Mouse (Mus musculus) heart, embryonic 14.5 days (tissue): ENCODE data around the gene Nav1. TPM values are rescaled to one million over a fixed set of nuclear protein-coding genes. Genes with fewer than 3 reads are reported as not detected.
A peak's percentile ranks its signal among the peaks of the same experiment; 100 is the strongest.

Experiments used
- ATAC-seq: fragments of 200-750 bp; cut with Nextera tagmentation; 2 replicates; pipeline ENCODE4 v1.8.0; 2017; ENCODE audit warnings: low read depth, moderate TSS enrichment; ENCODE audit not compliant: insufficient number of reproducible peaks, insufficient read depth, low FRiP score
- H3K27ac ChIP-seq, 2 experiments: fragments of 200-500 bp in 1 of 2; fragments of 300-500 bp in 1 of 2; sonication (generic) in 1 of 2; replicated peaks in 1 of 2; 2 replicates each; pipeline ENCODE4 v1.5.1; 2012 to 2014; ENCODE audit warnings: low read depth in 2 of 2, low read length in 2 of 2, control low read depth in 1 of 2, mild to moderate bottlenecking in 1 of 2, mixed read lengths in 1 of 2; ENCODE audit not compliant: control insufficient read depth in 1 of 2, insufficient read depth in 1 of 2
- H3K27me3 ChIP-seq: fragments of 300-500 bp; sonication (generic); 2 replicates; pipeline ENCODE4 v1.6.1; 2014; ENCODE audit warnings: mild to moderate bottlenecking, low read length, control low read depth; ENCODE audit not compliant: control insufficient read depth, insufficient read depth
- H3K36me3 ChIP-seq: fragments of 300-500 bp; sonication (generic); 2 replicates; pipeline ENCODE4 v1.6.1; 2014; ENCODE audit warnings: mild to moderate bottlenecking, control low read depth, low read length, mixed read lengths; ENCODE audit not compliant: control insufficient read depth, insufficient read depth
- H3K4me1 ChIP-seq, 2 experiments: fragments of 200-500 bp in 1 of 2; fragments of 300-500 bp in 1 of 2; sonication (generic) in 1 of 2; 2 replicates each; pipeline ENCODE4 v1.6.1; 2012 to 2014; ENCODE audit warnings: low read length in 2 of 2, control low read depth in 1 of 2, mixed read lengths in 1 of 2; ENCODE audit not compliant: control insufficient read depth in 2 of 2, insufficient read depth in 2 of 2
- H3K4me2 ChIP-seq: fragments of 300-500 bp; sonication (generic); 2 replicates; pipeline ENCODE4 v1.6.1; 2014; ENCODE audit warnings: mild to moderate bottlenecking, low read length
- H3K4me3 ChIP-seq, 2 experiments: fragments of 200-500 bp in 1 of 2; fragments of 300-500 bp in 1 of 2; sonication (generic) in 1 of 2; 2 replicates each; pipeline ENCODE4 v1.5.1; 2012 to 2014; ENCODE audit warnings: low read length in 2 of 2, mild to moderate bottlenecking in 2 of 2, control low read depth in 1 of 2, low read depth in 1 of 2, moderate library complexity in 1 of 2; ENCODE audit not compliant: control insufficient read depth in 1 of 2, insufficient read depth in 1 of 2
- H3K9ac ChIP-seq: fragments of 300-500 bp; sonication (generic); 2 replicates; pipeline ENCODE4 v1.6.1; 2014; ENCODE audit warnings: mild to moderate bottlenecking, low read length
- H3K9me3 ChIP-seq: fragments of 300-500 bp; sonication (generic); 2 replicates; pipeline ENCODE4 v1.6.1; 2016; ENCODE audit warnings: low read length, control low read depth; ENCODE audit not compliant: control insufficient read depth
- WGBS: fragments of 180-500 bp; shearing (Covaris S2); extraction: QIAGEN DNeasy Blood & Tissue Kit; methylation state at CpG from one replicate; pipeline ENCODE4 v1.1.7; 2014; 5-methylcytosine and 5-hydroxymethylcytosine counted together
- polyA plus RNA-seq: library from polyadenylated mRNA; unstranded; fragments of >200 nt; fragmentation: Nextera tagmentation; extraction: Ambion mirVana; gene quantifications from 2 replicates; pipeline ENCODE4 v1.2.1, GENCODE M21; 2014

Gene Nav1
- polyA plus RNA-seq, 1 experiment from 2014 or later, result 28.0 TPM

DNA sequence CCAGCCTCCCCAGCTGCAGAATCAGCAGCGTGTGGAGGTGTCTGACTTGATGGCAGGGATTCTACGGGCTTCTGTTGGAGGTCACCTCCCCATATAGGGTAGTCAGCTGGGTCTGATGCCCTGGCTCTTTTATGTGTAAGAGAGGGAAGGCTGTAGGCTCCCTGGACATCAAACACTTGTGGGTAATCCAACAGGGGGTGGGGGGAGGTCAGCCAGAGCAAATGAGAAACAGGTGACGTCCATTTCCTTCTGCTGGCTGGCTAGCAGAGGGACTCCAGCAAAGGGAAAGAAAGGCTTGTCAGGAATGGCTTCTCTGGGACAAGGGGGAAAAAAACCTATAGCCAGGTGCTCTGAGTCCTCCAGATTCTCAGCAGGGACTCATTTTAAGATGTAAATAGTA lies 28.0 kb downstream of the Nav1 start:
- 26% methylated on average over 3 of the region's 3 CpGs for WGBS
- Histone ChIP-seq H3K4me3 (no peak overlapping the region), H3K9ac (no peak overlapping the region), H3K4me1 (peaks cover 49 to 66% of the 10 kb centered on the region in 2 experiments), H3K4me2 (no peak overlapping the region), H3K27me3 (no peaks in the 10 kb centered on the region), H3K9me3 (no peaks in the 10 kb centered on the region), H3K27ac (no peak overlapping the region), H3K36me3 (peaks cover 8% of the 10 kb centered on the region; the same call in 1 of the 2 replicates)
- no peak for ATAC-seq

DNA sequence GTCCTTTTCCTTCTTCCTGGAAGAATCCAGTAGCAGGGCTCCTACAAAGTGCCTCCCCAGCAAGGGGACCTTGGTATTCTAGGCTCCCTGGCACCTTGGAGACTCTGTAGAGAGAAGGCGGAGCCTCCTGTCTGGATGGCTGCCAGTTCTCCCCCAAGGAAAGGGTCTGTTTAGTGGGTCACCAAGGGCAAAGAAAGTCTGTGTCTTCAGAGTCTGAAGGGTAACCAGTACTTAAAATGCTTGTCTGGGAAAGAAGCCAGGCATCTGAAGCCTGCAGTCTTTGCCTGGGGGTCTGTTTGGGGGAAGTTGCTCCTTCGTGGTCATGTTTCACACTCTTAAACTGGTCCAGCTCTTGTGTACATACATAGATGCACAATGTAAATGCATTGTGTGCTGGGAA lies 29.3 kb downstream of the Nav1 start:
- H3K4me2 ChIP-seq, result no peak overlapping the region
- no peak overlapping the region for H3K4me3 ChIP-seq
- H3K27ac ChIP-seq, result 0 out of 4 replicates have a peak overlapping the region, but pooled peaks of 1 of the 2 experiments have one; percentile 30
- H3K4me1 ChIP-seq, result peaks cover 42 to 54% of the 10 kb centered on the region in 2 experiments
- H3K9me3 ChIP-seq, result no peaks in the 10 kb centered on the region
- no peaks in the 10 kb centered on the region for H3K27me3 ChIP-seq
- no peak overlapping the region for H3K9ac ChIP-seq
- 33% methylated on average over 2 of the region's 2 CpGs for WGBS
- H3K36me3 ChIP-seq, result peaks cover 20% of the 10 kb centered on the region
- no peak for ATAC-seq

DNA sequence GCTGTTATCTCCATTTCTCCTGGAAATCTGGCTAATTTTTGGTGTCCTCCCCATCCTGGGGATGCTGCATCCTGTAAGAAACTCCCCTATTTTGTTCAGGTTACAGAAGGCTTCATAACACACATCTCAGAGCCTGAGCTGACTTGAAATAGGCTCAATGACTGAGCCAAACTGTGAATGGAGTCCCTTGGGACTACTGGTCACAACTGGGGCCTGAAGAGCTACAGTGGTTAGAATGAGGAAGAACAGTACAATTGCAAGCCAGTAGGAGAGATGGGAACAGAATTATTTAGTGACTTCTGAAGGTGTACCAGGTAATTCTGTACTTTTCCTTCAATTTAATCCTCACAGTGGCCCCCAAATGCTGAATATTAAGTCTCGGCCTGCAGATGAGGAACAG lies 31.7 kb downstream of the Nav1 start:
- Histone ChIP-seq H3K27ac (no peak overlapping the region), H3K9me3 (no peaks in the 10 kb centered on the region), H3K4me1 (peaks cover 28 to 38% of the 10 kb centered on the region in 2 experiments), H3K36me3 (peaks cover 16% of the 10 kb centered on the region), H3K9ac (no peak overlapping the region), H3K27me3 (no peaks in the 10 kb centered on the region), H3K4me2 (no peak overlapping the region), H3K4me3 (no peak overlapping the region)
- WGBS, result 97% methylated on average over 1 of the region's 1 CpGs
- ATAC-seq, result no peak

DNA sequence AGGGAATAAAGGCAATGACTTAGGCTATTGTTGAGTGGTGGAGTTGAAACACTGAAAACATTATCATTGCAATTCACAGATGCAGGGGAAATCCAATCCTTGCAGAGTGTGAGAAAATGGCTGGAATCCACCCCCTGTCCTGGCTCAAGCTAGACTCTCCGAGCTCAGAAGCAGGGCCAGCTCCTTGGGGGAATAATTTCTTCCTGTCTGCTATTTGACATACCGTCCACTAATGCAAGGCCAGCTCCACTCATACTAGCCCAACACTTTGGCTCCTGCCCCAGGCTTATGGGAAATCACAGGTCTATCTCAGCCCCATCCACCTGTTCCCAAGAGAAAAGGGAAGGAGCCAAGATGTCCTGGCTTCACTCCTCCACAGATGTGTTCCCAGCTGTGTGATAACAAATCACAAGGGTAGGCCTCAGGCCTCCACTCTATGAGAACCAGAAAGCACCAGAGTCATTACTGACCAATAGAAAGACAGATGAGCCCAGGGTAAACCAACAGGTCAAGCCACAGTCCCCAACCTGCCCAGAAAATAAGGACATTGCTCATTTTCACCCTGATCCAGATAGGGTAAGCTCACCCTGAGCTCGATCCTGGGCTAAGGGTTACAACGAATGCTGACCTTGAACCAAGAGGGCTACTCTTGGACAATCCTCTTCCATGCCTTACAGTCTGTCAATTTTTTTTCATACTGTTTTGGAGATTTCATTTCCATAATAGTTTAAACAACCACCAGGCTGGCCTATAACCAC lies 32.5 kb downstream of the Nav1 start:
- H3K9me3 ChIP-seq, result no peaks in the 10 kb centered on the region
- no peak overlapping the region for H3K27ac ChIP-seq
- no peaks in the 10 kb centered on the region for H3K27me3 ChIP-seq
- no peak overlapping the region for H3K4me3 ChIP-seq
- H3K9ac ChIP-seq, result no peak overlapping the region
- H3K4me2 ChIP-seq, result no peak overlapping the region
- H3K4me1 ChIP-seq, result peaks cover 23 to 36% of the 10 kb centered on the region in 2 experiments
- WGBS, result 76% methylated on average over 4 of the region's 4 CpGs
- no peak for ATAC-seq
- peaks cover 15% of the 10 kb centered on the region for H3K36me3 ChIP-seq

DNA sequence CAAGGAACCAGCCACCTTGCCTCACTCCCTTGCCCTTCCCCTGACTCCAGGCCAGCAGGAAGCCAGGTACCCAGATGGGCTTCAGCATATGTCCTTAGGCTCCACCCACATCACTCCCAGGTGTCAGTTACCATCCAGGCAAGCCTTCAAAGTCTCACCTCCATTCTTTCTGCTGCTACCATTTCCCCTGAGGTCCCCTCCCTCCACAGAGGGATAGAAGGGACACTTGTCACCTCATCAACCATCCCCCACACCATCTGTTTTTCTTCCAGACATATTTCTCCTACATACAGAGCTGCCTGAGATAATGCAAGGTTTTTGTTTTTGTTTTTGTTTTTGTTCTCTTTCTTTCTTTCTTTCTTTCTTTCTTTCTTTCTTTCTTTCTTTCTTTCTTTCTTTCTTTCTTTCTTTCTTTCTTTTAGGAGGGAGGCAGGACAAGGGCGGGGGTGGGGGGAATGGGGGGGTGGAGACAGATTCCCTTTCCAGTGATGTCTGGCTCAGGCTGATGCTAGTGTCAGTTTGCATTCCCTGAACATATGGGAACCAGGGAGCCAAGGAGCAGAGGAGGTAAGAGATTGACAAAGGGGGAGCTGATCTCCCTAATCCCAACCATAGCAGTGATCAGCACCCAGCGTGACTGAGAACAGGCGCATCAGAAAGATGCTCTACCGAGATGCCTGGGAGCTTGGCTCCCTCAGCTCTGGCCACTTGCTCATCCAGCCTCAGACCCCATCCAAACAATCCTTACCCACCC lies 34.8 kb downstream of the Nav1 start:
- no peak overlapping the region for H3K4me2 ChIP-seq
- no peak overlapping the region for H3K9ac ChIP-seq
- H3K27ac ChIP-seq, result no peak overlapping the region
- H3K4me3 ChIP-seq, result no peak overlapping the region
- H3K36me3 ChIP-seq, result peaks cover 17% of the 10 kb centered on the region
- H3K27me3 ChIP-seq, result no peaks in the 10 kb centered on the region
- H3K9me3 ChIP-seq, result no peaks in the 10 kb centered on the region
- H3K4me1 ChIP-seq, result peaks cover 5 to 13% of the 10 kb centered on the region in 2 experiments
- no peak for ATAC-seq
- 47% methylated on average over 4 of the region's 4 CpGs for WGBS

DNA sequence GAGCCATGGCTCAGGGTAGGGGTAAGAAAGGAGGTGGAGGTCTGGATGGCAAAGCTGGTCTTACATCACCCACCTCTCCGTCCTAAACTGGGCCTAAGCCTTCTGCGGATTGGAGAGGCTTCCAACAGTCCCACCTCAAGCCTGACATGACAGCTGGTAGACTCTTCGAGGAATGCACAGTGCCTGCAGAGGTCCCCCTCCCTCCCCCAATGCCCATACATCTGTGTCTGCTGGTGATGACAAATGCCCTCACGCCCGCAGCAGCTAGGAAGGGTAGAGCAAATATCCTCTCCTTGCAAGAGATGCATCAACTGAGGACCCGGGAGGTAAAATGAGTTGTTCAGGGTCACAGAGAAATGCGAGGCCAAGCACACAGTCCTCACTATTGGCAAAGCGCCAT lies 39.0 kb downstream of the Nav1 start:
- WGBS, result 68% methylated on average over 8 of the region's 8 CpGs
- peaks cover 8% of the 10 kb centered on the region; the same call in 1 of the 2 replicates for H3K36me3 ChIP-seq
- no peak for ATAC-seq
- peaks cover 8 to 22% of the 10 kb centered on the region in 2 experiments; a peak in 3 of 4 replicates for H3K4me1 ChIP-seq
- no peak overlapping the region for H3K4me3 ChIP-seq
- no peak overlapping the region for H3K9ac ChIP-seq
- H3K27me3 ChIP-seq, result no peaks in the 10 kb centered on the region
- no peak overlapping the region for H3K4me2 ChIP-seq
- H3K9me3 ChIP-seq, result no peaks in the 10 kb centered on the region
- H3K27ac ChIP-seq, result no peak overlapping the region

DNA sequence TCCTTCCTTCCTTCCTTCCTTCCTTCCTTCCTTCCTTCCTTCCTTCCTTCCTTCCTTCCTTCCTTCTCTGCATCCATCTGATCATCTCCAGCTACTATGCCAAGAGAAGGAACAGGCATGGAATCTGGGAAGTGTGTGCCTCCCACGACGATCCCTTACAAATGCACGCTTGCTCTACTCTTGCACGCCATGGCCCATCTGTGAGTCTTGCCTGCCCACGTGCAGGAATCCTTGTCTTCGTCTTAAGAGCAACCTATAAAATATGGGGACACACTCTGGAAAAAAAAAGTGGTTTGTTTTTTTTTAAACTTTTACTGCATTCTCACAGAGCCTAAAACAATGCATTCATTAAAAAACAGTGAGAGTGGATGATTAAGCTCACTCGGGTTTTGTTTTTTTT lies 40.5 kb downstream of the Nav1 start:
- no peak overlapping the region for H3K9ac ChIP-seq
- H3K4me3 ChIP-seq, result no peak overlapping the region
- WGBS, result 81% methylated on average over 7 of the region's 7 CpGs
- H3K36me3 ChIP-seq, result 0 out of 2 replicates have a peak, but pooled peaks cover 6% of the 10 kb centered on the region
- peaks cover 8 to 24% of the 10 kb centered on the region in 2 experiments; a peak in 3 of 4 replicates for H3K4me1 ChIP-seq
- ATAC-seq, result no peak
- no peak overlapping the region for H3K4me2 ChIP-seq
- H3K27me3 ChIP-seq, result no peaks in the 10 kb centered on the region
- H3K9me3 ChIP-seq, result no peaks in the 10 kb centered on the region
- no peak overlapping the region for H3K27ac ChIP-seq
